Mouse (Mus musculus) CD4-positive, CD25-positive, alpha-beta regulatory T cell (primary cell): ENCODE measurements around the gene Cited1. TPM values are rescaled to one million over a fixed set of nuclear protein-coding genes. Genes with fewer than 3 reads are reported as not detected.

Source experiments
- polyA plus RNA-seq: library from polyadenylated mRNA; unstranded; fragments of 100-300 nt; shearing (Covaris generic); gene quantifications from one replicate; pipeline ENCODE4 v1.2.1, GENCODE M21; 2017

The Cited1 gene
- polyA plus RNA-seq, result not detected

GRCm38 (mm10) chrX:102251937-102252860 lies at the start of gene Cited1:
Cited1 (minus strand) TSS chrX:102252181.

Other genes starting within 250 kb of the Cited1 start
- 0.48 TPM for gene Rtl5, start 180.9 kb downstream of the Cited1 start, polyA plus RNA-seq
- gene Pin4, start 132.7 kb downstream of the Cited1 start, polyA plus RNA-seq, result 21.8 TPM
- 2.9 TPM for gene Ercc6l, start 95.1 kb downstream of the Cited1 start, polyA plus RNA-seq
- 709 TPM for gene Rps4x, start 62.8 kb downstream of the Cited1 start, polyA plus RNA-seq